Mouse (Mus musculus) CH12.LX (cell line): ENCODE results near the gene Dcaf8.

ENCODE experiments used
- CHD2 ChIP-seq: IDR thresholded peaks from 2 replicates; pipeline ENCODE4 v1.6.1; 2011; ENCODE audit warnings: low read length, improper control_type of control experiment
- CTCF ChIP-seq, 2 experiments: IDR thresholded peaks in 1 of 2; conservative IDR thresholded peaks in 1 of 2; 2 replicates each; pipeline ENCODE4 v1.5.1; 2011 to 2012; ENCODE audit warnings: low read depth in 2 of 2, low read length in 2 of 2, improper control_type of control experiment in 1 of 2, inconsistent platforms in 1 of 2, mild to moderate bottlenecking in 1 of 2, moderate library complexity in 1 of 2
- E2F4 ChIP-seq: IDR thresholded peaks from 2 replicates; pipeline ENCODE4 v1.6.1; 2011; ENCODE audit warnings: low read depth, low read length, improper control_type of control experiment; ENCODE audit not compliant: insufficient replicate concordance
- ELF1 ChIP-seq: IDR thresholded peaks from 2 replicates; pipeline ENCODE4 v1.6.1; 2014; ENCODE audit warnings: low read depth, mild to moderate bottlenecking, inconsistent platforms, low read length, improper control_type of control experiment
- EP300 ChIP-seq: IDR thresholded peaks from 2 replicates; pipeline ENCODE4 v1.6.1; 2011; ENCODE audit warnings: low read length, improper control_type of control experiment
- GABPA ChIP-seq: IDR thresholded peaks from 2 replicates; pipeline ENCODE4 v1.6.1; 2012; ENCODE audit warnings: low read depth, low read length, improper control_type of control experiment, inconsistent platforms; ENCODE audit not compliant: insufficient replicate concordance
- JUND ChIP-seq: conservative IDR thresholded peaks from 2 replicates; pipeline ENCODE4 v1.6.1; 2011; ENCODE audit warnings: low read depth, low read length, improper control_type of control experiment
- KAT2A ChIP-seq: IDR thresholded peaks from 2 replicates; pipeline ENCODE4 v1.6.1; 2012; ENCODE audit warnings: low read length, improper control_type of control experiment, inconsistent platforms; ENCODE audit not compliant: insufficient replicate concordance
- MAFK ChIP-seq: IDR thresholded peaks from 2 replicates; pipeline ENCODE4 v1.6.1; 2011; ENCODE audit warnings: low read length, improper control_type of control experiment; ENCODE audit not compliant: insufficient replicate concordance
- MAX ChIP-seq: IDR thresholded peaks from 2 replicates; pipeline ENCODE4 v1.6.1; 2011; ENCODE audit warnings: low read length, improper control_type of control experiment
- MEF2A ChIP-seq: IDR thresholded peaks from 2 replicates; pipeline ENCODE4 v1.6.1; 2014; ENCODE audit warnings: low read depth, mild to moderate bottlenecking, inconsistent platforms, low read length, improper control_type of control experiment, borderline replicate concordance
- POLR2A ChIP-seq: IDR thresholded peaks from 2 replicates; pipeline ENCODE4 v1.6.1; 2011; ENCODE audit warnings: low read depth, mild to moderate bottlenecking, improper control_type of control experiment, low read length

- no peak for TF ChIP-seq CTCF (conservative IDR thresholded peaks at IDR 0.05 in 1 of 2, IDR thresholded peaks at IDR 0.05 in 1 of 2; ENCODE audit: low read depth in 2 of 2, low read length in 2 of 2)
- no peak for TF ChIP-seq E2F4
- TF ChIP-seq ELF1: no peak
- no peak for TF ChIP-seq MAX
- no peak for TF ChIP-seq POLR2A
- no peak for TF ChIP-seq GABPA
- no peak for TF ChIP-seq CHD2
- TF ChIP-seq EP300: no peak
- no peak for TF ChIP-seq KAT2A
- no peak for TF ChIP-seq MAFK
- TF ChIP-seq JUND: no peak
- no peak for TF ChIP-seq MEF2A
Measured at GRCm38 (mm10) chr1:172133535-172133934, 14.3 kb upstream of the Dcaf8 start.
